Mouse (Mus musculus) embryonic stem cell, embryonic (primary cell): ENCODE results near the gene Hoxc11.

Experiments
- CTCF ChIA-PET, 4 experiments: fragments of 300-600 bp in 2 of 4; fragments of 350-600 bp in 2 of 4; sonication (Branson Sonifier 250); formaldehyde crosslinking; loops; one replicate each; lab custom pipeline; 2022; ENCODE audit warnings: inconsistent platforms in 2 of 4; lab: Charles Lee
- POLR2A ChIA-PET, 4 experiments: fragments of 300-600 bp in 2 of 4; fragments of 350-600 bp in 2 of 4; sonication (Branson Sonifier 250); formaldehyde crosslinking; loops; one replicate each; lab custom pipeline; 2022; ENCODE audit warnings: antibody characterized with exemption in 4 of 4, inconsistent platforms in 1 of 4; lab: Charles Lee

The Hoxc11 gene

GRCm38 (mm10) chr15:102927032-102927645 is 27.1 kb upstream of the Hoxc11 start:
- POLR2A ChIA-PET: interaction anchor here in 3 of 4 experiments (0.6 to 12.9 kb wide), 12 partner anchors 9 to 159 kb away, joined by 3 to 268 read pairs (median 6); partner anchors contain the start of gene Hoxc12 (in 1 of the 3)
- CTCF ChIA-PET: interaction anchor here in 1 of 4 experiments (1.2 kb wide), 1 partner anchor 166 kb away, joined by 5 read pairs; no protein-coding TSS in a partner anchor

DNA sequence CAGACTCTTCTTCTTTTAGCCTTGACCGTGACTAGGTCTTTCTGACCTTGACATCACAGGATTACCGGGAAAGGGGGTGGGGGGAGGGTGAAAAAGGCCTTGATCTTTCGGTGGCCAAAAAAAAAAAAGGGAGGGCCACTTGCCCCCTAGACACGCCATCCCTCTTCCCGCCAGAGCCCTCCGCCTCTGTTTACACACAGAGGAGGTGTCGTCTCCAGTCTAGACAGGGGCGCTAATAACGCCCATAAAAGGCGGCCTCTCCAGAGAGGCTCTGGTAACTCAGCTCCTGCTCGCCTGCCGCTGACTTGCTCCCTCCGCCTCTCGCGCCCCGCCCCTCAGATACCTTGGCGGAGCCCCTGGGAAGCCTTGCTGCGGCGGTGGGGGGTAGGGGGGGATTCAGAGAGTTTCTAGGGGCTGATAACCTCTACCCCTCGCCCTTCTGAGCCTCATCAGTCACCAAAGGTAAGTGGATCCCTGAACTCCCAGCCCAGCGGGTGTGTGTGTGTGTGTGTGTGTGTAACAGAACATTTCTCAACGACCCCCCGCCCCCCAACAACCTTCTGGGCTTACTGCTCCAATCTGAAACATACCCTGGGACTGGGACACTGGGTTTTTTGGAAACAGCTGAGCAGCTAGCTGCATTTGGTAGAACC is 22.4 kb upstream of the Hoxc11 start:
- POLR2A ChIA-PET: interaction anchor here (0.5 to 13.5 kb wide), 74 partner anchors 8 to 591 kb away, joined by 3 to 268 read pairs (median 4); partner anchors contain the start of genes Hoxc13 (in 3 of the 4), Hoxc10 (in 2 of the 4), Hoxc11 (in 2 of the 4) and Calcoco1 (in 1 of the 4)
- CTCF ChIA-PET: interaction anchor here (0.5 to 1.9 kb wide), 18 partner anchors 9 to 1521 kb away, joined by 3 to 10 read pairs (median 3); partner anchors contain the start of genes Hoxc10 (in 1 of the 4) and Hoxc13 (in 1 of the 4)

- CTCF ChIA-PET: interaction anchor here in 3 of 4 experiments (0.6 to 2.0 kb wide), 8 partner anchors 9 to 249 kb away, joined by 3 to 11 read pairs (median 6); partner anchors contain the start of gene Hoxc13 (in 1 of the 3)
- POLR2A ChIA-PET: interaction anchor here (0.5 to 13.5 kb wide), 26 partner anchors 7 to 1665 kb away, joined by 3 to 268 read pairs (median 4); partner anchors contain the start of genes Hoxc13 (in 3 of the 4), Calcoco1 (in 1 of the 4), Hoxc11 (in 1 of the 4) and Sp1 (in 1 of the 4)
Observed at GRCm38 (mm10) chr15:102934438-102934837, 19.8 kb upstream of the Hoxc11 start.

DNA sequence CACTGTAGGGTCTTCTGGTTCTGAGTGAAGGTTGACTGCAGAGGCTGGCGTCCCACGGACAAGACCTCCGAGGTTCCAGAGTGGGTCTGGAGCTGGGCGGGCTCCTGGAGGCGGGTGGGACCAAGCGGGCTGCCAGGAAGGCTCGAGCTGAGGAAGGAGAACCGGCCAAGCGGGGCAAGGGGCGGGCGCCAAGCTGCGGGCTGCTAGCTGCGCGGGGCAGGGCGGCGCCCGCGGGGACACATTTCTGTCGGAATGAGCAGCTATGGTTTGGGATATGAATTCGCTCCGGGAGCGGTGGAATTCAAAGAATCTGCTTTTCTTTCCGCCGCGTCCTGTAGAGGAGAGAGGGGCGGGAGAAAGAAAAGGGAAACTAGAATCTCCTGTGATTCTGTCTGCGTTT is 19.3 kb upstream of the Hoxc11 start:
- ChIA-PET CTCF (interaction anchor here (0.6 to 2.0 kb wide), 10 partner anchors 8 to 973 kb away, joined by 3 to 11 read pairs (median 6); partner anchors contain the start of gene Hoxc13 (in 1 of the 4)), POLR2A (interaction anchor here (0.5 to 13.5 kb wide), 27 partner anchors 6 to 1665 kb away, joined by 3 to 268 read pairs (median 4); partner anchors contain the start of genes Hoxc13 (in 3 of the 4), Calcoco1 (in 1 of the 4), Hoxc11 (in 1 of the 4) and Sp1 (in 1 of the 4))

DNA sequence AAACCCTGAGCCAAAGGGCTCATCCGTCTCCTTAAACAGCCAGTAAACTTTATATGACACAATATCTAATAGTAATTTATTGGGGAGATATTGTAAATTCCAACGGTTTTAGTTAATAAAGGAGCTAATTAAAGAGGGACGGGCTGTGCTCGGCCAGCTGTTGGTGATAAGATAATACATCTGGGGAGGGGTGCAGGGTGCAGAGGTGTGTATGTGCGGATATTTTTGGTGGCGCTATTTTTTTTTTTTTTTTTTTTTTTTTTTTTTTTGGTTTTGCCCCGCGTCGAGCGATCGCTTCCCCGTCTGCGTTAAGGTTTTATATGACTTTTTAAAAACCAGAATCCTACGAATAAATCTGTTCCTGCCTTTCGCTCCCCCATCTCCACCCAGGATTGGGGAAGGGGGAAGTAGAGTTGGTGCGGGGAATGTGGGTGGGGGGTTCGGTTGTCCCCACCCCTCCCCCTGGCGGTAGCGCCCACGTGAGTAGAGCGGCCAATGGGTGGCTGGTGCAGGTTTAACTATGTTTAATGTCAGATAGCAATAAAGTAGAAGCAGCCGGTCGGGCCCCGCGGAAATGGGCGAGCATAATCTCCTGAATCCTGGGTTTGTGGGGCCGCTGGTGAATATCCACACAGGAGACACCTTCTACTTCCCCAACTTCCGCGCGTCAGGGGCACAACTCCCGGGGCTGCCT is 17.8 kb upstream of the Hoxc11 start, which contains the start of gene Hoxc12:
Hoxc12 (plus strand) TSS at position 479 of the 694 bp plus-strand sequence.
- POLR2A ChIA-PET: interaction anchor here in 2 of 4 experiments (0.6 to 13.5 kb wide), 11 partner anchors 9 to 245 kb away, joined by 3 to 268 read pairs (median 4); partner anchors contain the start of gene Hoxc13 (in 2 of the 2)
- CTCF ChIA-PET: interaction anchor here in 1 of 4 experiments (1.0 to 1.2 kb wide), 2 partner anchors 199 to 232 kb away, joined by 3 to 4 read pairs; no protein-coding TSS in a partner anchor

- POLR2A ChIA-PET: interaction anchor here in 3 of 4 experiments (0.6 to 13.5 kb wide), 13 partner anchors 10 to 216 kb away, joined by 3 to 268 read pairs (median 5); partner anchors contain the start of genes Hoxc13 (in 2 of the 3) and Hoxc10 (in 1 of the 3)
- CTCF ChIA-PET: interaction anchor here in 1 of 4 experiments (1.2 kb wide), 1 partner anchor 232 kb away, joined by 3 read pairs; no protein-coding TSS in a partner anchor
Observed at GRCm38 (mm10) chr15:102937036-102937666, 17.1 kb upstream of the Hoxc11 start.

DNA sequence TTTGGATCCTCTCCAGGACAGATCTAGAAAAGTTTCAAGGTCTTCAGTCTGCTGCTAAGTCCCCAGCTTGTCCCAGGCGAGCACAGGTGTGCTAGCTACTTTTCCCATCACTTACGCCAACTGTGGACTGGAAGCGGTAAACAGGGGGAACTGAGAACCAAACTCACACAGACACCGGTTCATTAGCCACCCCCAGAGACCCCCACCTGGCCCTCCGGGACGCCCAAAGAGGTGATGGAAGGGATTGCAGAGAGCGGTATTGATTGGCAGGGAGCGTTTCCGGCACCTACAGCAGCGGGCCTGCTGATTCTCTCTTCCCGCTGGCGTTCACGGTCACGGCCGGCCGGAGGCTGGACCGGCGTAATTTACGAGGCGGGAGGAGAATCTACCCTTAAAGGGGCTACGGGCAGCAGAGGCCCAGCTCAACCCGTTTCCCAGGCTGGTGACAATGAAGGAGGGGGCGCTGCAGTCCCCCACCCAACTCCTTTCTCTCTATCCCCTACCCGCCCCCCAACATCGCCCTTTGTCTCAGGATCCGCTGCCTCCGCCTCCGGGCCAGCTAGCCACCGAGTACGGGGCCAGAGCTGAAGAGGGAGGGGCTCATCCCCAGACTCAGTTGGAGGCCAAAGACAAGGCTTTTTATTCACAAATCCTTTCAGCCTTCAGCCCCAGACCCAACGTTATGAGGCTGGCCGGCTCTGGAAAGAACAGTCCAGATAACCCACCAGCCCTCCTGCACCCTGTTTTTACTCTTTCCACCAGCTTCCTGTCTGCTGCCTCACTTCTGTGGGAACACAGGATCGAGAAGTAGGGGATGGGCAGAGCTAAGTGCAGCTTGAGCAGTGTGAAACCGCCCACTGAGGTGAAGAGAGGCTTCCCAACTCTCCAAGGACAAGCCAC is 14.7 kb upstream of the Hoxc11 start:
- ChIA-PET POLR2A (interaction anchor here (0.6 to 13.5 kb wide), 35 partner anchors 7 to 300 kb away, joined by 3 to 268 read pairs (median 4); partner anchors contain the start of genes Hoxc13 (in 4 of the 4), Hoxc10 (in 2 of the 4), Cbx5 (in 1 of the 4) and Hoxc11 (in 1 of the 4)), CTCF (interaction anchor here in 3 of 4 experiments (0.6 to 1.8 kb wide), 9 partner anchors 19 to 238 kb away, joined by 3 to 7 read pairs (median 4); partner anchors contain the start of genes Hoxc10 (in 2 of the 3) and Hoxc13 (in 1 of the 3))

DNA sequence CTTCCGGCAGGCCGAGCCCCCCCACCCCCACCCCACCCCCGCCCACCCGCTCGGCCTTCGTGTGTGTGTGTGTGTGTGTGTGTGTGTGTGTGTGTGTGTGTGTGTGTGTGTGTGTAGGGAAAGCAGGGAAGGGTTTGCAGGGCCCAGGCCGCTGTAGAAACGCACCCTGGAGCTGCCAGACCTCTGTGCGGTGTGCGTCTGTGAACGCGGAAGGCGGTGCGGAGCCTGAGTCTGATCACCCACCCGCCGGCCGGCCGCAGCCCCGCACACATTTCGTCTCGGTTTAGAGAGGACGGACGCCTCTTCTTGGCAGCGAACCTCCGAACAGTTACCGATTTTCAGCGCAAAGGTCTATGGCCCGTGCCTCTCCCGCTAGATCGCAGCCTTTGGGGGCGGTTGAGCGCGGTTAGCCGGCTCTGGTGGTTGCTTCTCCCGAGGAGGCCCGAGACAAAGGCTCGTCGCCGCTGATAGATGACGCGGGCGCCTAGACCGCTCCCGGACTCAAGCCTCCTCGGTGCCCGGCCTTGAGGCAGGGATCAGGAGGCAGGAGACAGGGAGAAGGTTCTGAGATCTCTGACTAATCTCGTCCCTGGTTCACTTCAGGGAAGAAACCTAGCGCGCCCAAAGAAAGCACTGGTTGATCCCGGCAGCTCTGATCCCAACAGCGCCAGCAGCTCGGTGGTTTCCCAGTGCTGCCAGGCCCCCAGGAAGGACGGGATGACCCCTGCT is 11.3 kb upstream of the Hoxc11 start:
- ChIA-PET POLR2A (interaction anchor here (0.7 to 13.5 kb wide), 17 partner anchors 8 to 228 kb away, joined by 3 to 268 read pairs (median 6); partner anchors contain the start of genes Hoxc13 (in 2 of the 4), Hoxc10 (in 1 of the 4) and Hoxc11 (in 1 of the 4)), CTCF (interaction anchor here (0.6 to 1.7 kb wide), 11 partner anchors 8 to 250 kb away, joined by 3 to 6 read pairs (median 3); no protein-coding TSS in a partner anchor)

DNA sequence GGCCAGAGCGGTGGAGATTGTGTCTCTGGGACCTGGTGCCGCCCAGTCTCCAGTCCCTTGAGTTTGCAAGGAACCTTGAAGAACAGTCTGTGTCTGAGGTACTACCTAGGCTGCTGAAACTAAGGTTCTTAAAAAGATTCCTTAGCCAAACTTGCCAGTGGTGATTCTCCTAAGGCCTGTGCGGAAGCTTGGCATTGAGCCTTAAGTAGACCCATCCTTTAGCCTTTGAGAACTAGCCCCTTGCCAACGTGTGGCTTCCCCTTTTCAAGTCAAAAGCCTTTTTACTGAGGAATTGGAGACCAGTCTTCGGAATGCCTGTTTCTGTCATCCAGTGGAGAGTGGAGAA is 10.8 kb upstream of the Hoxc11 start:
- CTCF ChIA-PET: interaction anchor here in 2 of 4 experiments (0.6 to 1.7 kb wide), 7 partner anchors 9 to 234 kb away, joined by 3 to 6 read pairs (median 3); no protein-coding TSS in a partner anchor

GRCm38 (mm10) chr15:102945185-102946077 is 8.8 kb upstream of the Hoxc11 start:
- POLR2A ChIA-PET: interaction anchor here in 3 of 4 experiments (1.2 to 3.0 kb wide), 6 partner anchors 8 to 19 kb away, joined by 4 to 10 read pairs (median 8); no protein-coding TSS in a partner anchor
- CTCF ChIA-PET: interaction anchor here in 1 of 4 experiments (0.9 kb wide), 1 partner anchor 15 kb away, joined by 3 read pairs; no protein-coding TSS in a partner anchor

More for the DNA sequence above, 10.8 kb upstream of the Hoxc11 start:
- POLR2A ChIA-PET: interaction anchor here (1.0 to 13.5 kb wide), 12 partner anchors 8 to 227 kb away, joined by 3 to 268 read pairs (median 9); partner anchors contain the start of gene Hoxc13 (in 2 of the 4)

GRCm38 (mm10) chr15:102947276-102947675 is 7.0 kb upstream of the Hoxc11 start:
- POLR2A ChIA-PET: interaction anchor here in 2 of 4 experiments (0.7 to 1.5 kb wide), 3 partner anchors 16 to 122 kb away, joined by 3 to 6 read pairs (median 4); partner anchors contain the start of gene Hoxc10 (in 1 of the 2)
- CTCF ChIA-PET: interaction anchor here in 2 of 4 experiments (0.6 to 0.7 kb wide), 2 partner anchors 9 to 19 kb away, joined by 3 to 6 read pairs; partner anchors contain the start of gene Hoxc10 (in 1 of the 2)

DNA sequence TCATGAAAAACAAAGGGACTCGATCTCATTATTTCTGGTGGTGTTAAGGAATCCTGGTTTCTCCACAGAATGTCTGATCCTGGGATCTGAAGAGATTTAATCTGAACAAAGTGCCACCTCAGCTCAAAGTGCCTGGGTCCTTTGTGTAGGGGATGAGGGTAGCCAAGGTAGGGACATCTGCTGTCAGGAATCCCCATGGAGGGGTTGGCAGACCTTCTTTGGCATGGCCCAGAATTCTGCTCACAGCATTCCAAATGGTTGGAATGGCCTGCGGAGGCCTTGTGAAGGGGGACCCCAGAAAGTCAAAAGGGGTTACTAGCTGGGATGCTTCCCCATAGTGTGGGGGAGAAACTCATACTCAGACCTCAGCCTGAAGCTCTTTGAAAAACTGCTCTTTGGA is 5.4 kb upstream of the Hoxc11 start:
- ChIA-PET POLR2A (interaction anchor here in 3 of 4 experiments (0.6 to 6.6 kb wide), 8 partner anchors 9 to 32 kb away, joined by 3 to 71 read pairs (median 10); no protein-coding TSS in a partner anchor), CTCF (interaction anchor here (0.6 to 1.4 kb wide), 7 partner anchors 18 to 234 kb away, joined by 3 to 5 read pairs (median 3); partner anchors contain the start of genes Calcoco1 (in 1 of the 4), Hoxc10 (in 1 of the 4) and Hoxc13 (in 1 of the 4))

- CTCF ChIA-PET: interaction anchor here (0.6 to 1.4 kb wide), 10 partner anchors 17 to 334 kb away, joined by 3 to 5 read pairs (median 3); partner anchors contain the start of genes Hoxc10 (in 1 of the 4) and Hoxc13 (in 1 of the 4)
- POLR2A ChIA-PET: interaction anchor here in 3 of 4 experiments (0.6 to 6.6 kb wide), 20 partner anchors 9 to 584 kb away, joined by 3 to 71 read pairs (median 4); no protein-coding TSS in a partner anchor
Observed at GRCm38 (mm10) chr15:102949696-102950095, 4.5 kb upstream of the Hoxc11 start.
